Mouse (Mus musculus): ENCODE results near the gene Ccdc126.

GRCm38 (mm10) chr6:49272863-49273262, 46.2 kb upstream of the Ccdc126 start:
- TF ChIP-seq TAL1 (conservative IDR thresholded peaks at IDR 0.05; ENCODE audit: low read depth, low read length) (no peak), GATA1 (IDR thresholded peaks at IDR 0.05; ENCODE audit: borderline replicate concordance, low read length) (no peak), CTCF (IDR thresholded peaks at IDR 0.05; ENCODE audit: low read depth, low read length) (no peak)

Measured in G1E (cell line).